Mouse (Mus musculus): ENCODE measurements around the gene Hormad1.

DNA sequence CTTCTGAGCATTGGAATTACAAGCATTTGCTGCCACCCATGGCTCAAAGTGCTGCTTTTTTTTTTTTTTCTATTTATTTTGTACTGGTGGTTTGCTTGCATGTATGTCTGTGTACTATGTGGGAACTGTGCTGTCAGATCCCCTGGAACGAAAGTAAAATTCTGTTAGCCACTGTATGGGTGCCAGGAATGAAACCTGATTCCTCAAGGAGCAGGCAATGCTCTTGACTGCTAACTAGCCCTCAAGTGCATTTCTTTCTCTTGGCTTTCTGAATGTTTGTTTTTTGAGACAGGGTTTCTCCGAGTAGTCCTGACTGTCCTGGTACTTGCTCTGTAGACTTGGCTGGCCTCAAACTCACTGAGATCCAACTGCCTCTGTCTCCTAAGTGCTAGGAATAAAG, 2.3 kb downstream of the Hormad1 start:
- no peak for TF ChIP-seq CTCF (IDR thresholded peaks at IDR 0.05)
- TF ChIP-seq EP300 (IDR thresholded peaks at IDR 0.05): no peak
